Mouse (Mus musculus): ENCODE measurements at regions not wholly inside any gene's neighbourhood (a gene's known extent, or its start where the extent isn't known, plus 50 kb on each side); places are given as distances from the start of the nearest gene placed in this dataset.

DNA sequence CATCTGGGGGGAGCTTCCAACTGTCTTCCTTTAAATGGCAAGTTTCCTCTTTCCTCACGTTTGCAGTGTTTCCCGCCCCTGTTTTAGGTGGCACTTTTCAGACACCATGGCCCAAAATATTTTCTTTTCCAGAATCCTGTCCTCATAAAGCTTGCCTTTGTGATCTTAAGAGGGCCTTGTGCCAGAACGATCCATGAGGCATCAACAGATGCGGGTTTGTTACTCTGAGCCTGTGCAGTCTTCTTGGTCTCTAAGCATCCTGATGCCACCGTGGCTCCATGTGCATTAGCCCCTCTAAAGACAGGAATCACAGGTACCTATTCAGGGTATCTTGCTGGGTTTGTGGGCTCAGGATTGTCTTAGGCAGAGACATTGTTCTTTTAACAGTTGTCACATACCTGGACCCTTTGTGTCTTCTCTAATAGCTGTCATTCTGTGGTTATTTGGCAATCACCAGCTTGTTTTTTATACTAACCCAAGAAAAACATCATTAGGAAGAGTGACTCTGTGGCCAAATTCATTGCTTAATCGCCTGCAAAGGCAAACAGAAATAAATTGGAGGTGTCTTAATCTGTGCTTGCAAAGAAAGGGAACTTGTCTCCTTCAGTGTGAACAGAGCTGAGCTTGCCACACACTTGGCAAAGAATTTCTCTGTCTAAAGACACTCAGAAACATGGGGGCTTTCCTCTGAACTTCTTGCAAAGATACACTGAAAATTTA lies 179.3 kb downstream of the Nuak1 start:
- no peaks in the 10 kb centered on the region for H3K36me3 ChIP-seq (ENCODE audit: control insufficient read depth, insufficient read depth, low read length)
- ATAC-seq (ENCODE audit: low FRiP score, low TSS enrichment) (no peak), DNase-seq (ENCODE audit: low spot score) (no peak)
- TF ChIP-seq EP300 (optimal IDR thresholded peaks at IDR 0.05) (no peak), CTCF (IDR thresholded peaks at IDR 0.05; ENCODE audit: low read depth) (no peak)
- H3K4me1 ChIP-seq (replicated peaks; ENCODE audit: control insufficient read depth, insufficient read depth) = no peaks in the 10 kb centered on the region
- H3K27me3 ChIP-seq (ENCODE audit: control insufficient read depth, insufficient read depth, low read length) = no peaks in the 10 kb centered on the region
- no peak overlapping the region for H3K9ac ChIP-seq (ENCODE audit: low read length)
- no peak overlapping the region for H3K4me3 ChIP-seq (ENCODE audit: low read depth, low read length)
- no peaks in the 10 kb centered on the region for H3K9me3 ChIP-seq (ENCODE audit: control insufficient read depth, low read length)
- H3K27ac ChIP-seq (replicated peaks) = no peak overlapping the region
- WGBS = 72% methylated on average over 6 of the region's 6 CpGs
- H3K4me2 ChIP-seq (replicated peaks; ENCODE audit: low read depth) = no peak overlapping the region

DNA sequence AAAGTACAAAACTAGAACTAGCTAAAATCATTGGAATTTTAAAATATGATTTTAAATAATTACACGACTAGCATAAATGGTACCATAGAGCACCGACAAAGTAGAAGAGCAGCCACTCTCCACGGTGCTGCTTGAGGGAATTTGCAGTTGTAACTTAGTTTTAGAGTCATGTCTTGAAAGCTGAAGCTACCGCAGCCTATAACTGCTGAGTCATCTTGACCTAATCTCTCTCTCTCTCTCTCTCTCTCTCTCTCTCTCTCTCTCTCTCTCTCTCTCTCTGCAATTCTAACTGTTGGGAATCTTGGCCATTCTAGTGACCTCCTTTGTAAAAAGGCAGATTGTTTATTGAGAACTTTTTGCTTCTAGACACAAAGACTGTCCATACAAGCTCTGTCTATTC lies 177.5 kb downstream of the Nuak1 start:
- no peaks in the 10 kb centered on the region for H3K9me3 ChIP-seq (ENCODE audit: control insufficient read depth, low read length)
- no peaks in the 10 kb centered on the region for H3K36me3 ChIP-seq (ENCODE audit: control insufficient read depth, insufficient read depth, low read length)
- no peak for ATAC-seq (ENCODE audit: low FRiP score, low TSS enrichment)
- TF ChIP-seq CTCF (IDR thresholded peaks at IDR 0.05; ENCODE audit: low read depth) = no peak
- TF ChIP-seq EP300 (optimal IDR thresholded peaks at IDR 0.05) = no peak
- no peak overlapping the region for H3K4me2 ChIP-seq (replicated peaks; ENCODE audit: low read depth)
- 86% methylated on average over 4 of the region's 4 CpGs for WGBS
- H3K27ac ChIP-seq (replicated peaks) = no peak overlapping the region
- DNase-seq (ENCODE audit: low spot score) = no peak
- H3K9ac ChIP-seq (ENCODE audit: low read length) = no peak overlapping the region
- H3K27me3 ChIP-seq (ENCODE audit: control insufficient read depth, insufficient read depth, low read length) = no peaks in the 10 kb centered on the region
- H3K4me3 ChIP-seq (ENCODE audit: low read depth, low read length) = no peak overlapping the region
- no peaks in the 10 kb centered on the region for H3K4me1 ChIP-seq (replicated peaks; ENCODE audit: control insufficient read depth, insufficient read depth)

- no peaks in the 10 kb centered on the region for H3K4me1 ChIP-seq (replicated peaks; ENCODE audit: control insufficient read depth, insufficient read depth)
- ATAC-seq (ENCODE audit: low FRiP score, low TSS enrichment) (no peak), DNase-seq (ENCODE audit: low spot score) (no peak)
- H3K27me3 ChIP-seq (ENCODE audit: control insufficient read depth, insufficient read depth, low read length) = no peaks in the 10 kb centered on the region
- 53% methylated on average over 6 of the region's 6 CpGs for WGBS
- no peak overlapping the region for H3K9ac ChIP-seq (ENCODE audit: low read length)
- H3K4me2 ChIP-seq (replicated peaks; ENCODE audit: low read depth) = no peak overlapping the region
- no peaks in the 10 kb centered on the region for H3K36me3 ChIP-seq (ENCODE audit: control insufficient read depth, insufficient read depth, low read length)
- no peak overlapping the region for H3K4me3 ChIP-seq (ENCODE audit: low read depth, low read length)
- H3K9me3 ChIP-seq (ENCODE audit: control insufficient read depth, low read length) = no peaks in the 10 kb centered on the region
- no peak for TF ChIP-seq CTCF (IDR thresholded peaks at IDR 0.05; ENCODE audit: low read depth)
- TF ChIP-seq EP300 (optimal IDR thresholded peaks at IDR 0.05) = no peak
- H3K27ac ChIP-seq (replicated peaks) = no peak overlapping the region
These were observed 154.4 kb downstream of the Nuak1 start for GRCm38 (mm10) chr10:84285832-84286506.

GRCm38 (mm10) chr10:84294422-84294821 lies 146.0 kb downstream of the Nuak1 start:
- DNase-seq (ENCODE audit: low spot score) = no peak
- Histone ChIP-seq H3K9me3 (ENCODE audit: control insufficient read depth, low read length) (no peaks in the 10 kb centered on the region), H3K4me1 (replicated peaks; ENCODE audit: control insufficient read depth, insufficient read depth) (no peaks in the 10 kb centered on the region), H3K27me3 (ENCODE audit: control insufficient read depth, insufficient read depth, low read length) (no peaks in the 10 kb centered on the region), H3K4me3 (ENCODE audit: low read depth, low read length) (no peak overlapping the region), H3K36me3 (ENCODE audit: control insufficient read depth, insufficient read depth, low read length) (no peaks in the 10 kb centered on the region), H3K27ac (replicated peaks) (no peak overlapping the region), H3K9ac (ENCODE audit: low read length) (no peak overlapping the region), H3K4me2 (replicated peaks; ENCODE audit: low read depth) (no peak overlapping the region)
- no peak for ATAC-seq (ENCODE audit: low FRiP score, low TSS enrichment)
- 69% methylated on average over 4 of the region's 4 CpGs for WGBS
- TF ChIP-seq EP300 (optimal IDR thresholded peaks at IDR 0.05) (no peak), CTCF (IDR thresholded peaks at IDR 0.05; ENCODE audit: low read depth) (no peak)

DNA sequence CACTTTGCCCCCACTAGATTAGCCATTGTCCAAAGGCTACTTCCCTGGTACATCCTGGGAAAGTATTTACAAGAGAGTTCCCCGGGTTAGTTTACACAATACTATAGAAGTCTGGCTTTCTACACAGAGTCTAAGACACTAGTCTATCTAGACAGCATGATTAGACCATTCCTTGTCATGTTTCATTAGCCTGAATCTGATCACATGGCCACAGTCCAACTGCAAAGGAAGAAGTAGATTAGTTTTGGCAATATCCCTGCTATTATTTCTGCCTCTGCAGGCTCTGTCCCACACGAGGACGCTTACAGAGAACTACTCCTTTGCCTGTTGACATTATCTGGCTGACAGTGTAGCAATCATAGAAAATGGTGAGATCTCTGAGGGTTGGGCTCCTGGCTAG lies 144.2 kb downstream of the Nuak1 start:
- Histone ChIP-seq H3K36me3 (ENCODE audit: control insufficient read depth, insufficient read depth, low read length) (no peaks in the 10 kb centered on the region), H3K4me1 (replicated peaks; ENCODE audit: control insufficient read depth, insufficient read depth) (no peaks in the 10 kb centered on the region), H3K4me3 (ENCODE audit: low read depth, low read length) (no peak overlapping the region), H3K4me2 (replicated peaks; ENCODE audit: low read depth) (no peak overlapping the region), H3K9me3 (ENCODE audit: control insufficient read depth, low read length) (no peaks in the 10 kb centered on the region), H3K9ac (ENCODE audit: low read length) (no peak overlapping the region), H3K27ac (replicated peaks) (no peak overlapping the region), H3K27me3 (ENCODE audit: control insufficient read depth, insufficient read depth, low read length) (no peaks in the 10 kb centered on the region)
- ATAC-seq (ENCODE audit: low FRiP score, low TSS enrichment) = no peak
- WGBS = 63% methylated on average over 3 of the region's 3 CpGs
- no peak for DNase-seq (ENCODE audit: low spot score)
- no peak for TF ChIP-seq CTCF (IDR thresholded peaks at IDR 0.05; ENCODE audit: low read depth)
- no peak for TF ChIP-seq EP300 (optimal IDR thresholded peaks at IDR 0.05)

DNA sequence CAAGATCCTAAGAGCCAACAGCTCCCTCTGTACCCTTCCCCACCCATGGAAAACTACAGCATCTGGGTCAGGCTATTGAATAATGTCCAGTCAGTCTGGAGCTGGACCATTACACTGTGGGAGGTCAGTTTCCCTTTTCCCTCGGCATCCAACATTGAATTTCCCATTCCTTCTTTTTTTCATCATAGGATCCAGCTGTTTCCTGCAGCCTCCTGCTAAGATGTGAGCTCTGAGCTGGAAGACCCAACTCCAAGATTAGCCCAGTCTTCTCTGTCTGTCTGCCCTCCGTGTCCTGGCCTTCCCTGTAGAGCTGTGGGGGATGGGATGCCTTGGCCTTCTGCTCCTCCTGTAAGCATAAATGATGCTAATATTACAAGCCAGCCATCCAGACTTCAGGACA lies 138.8 kb downstream of the Nuak1 start:
- no peaks in the 10 kb centered on the region for H3K27me3 ChIP-seq (ENCODE audit: control insufficient read depth, insufficient read depth, low read length)
- WGBS = 49% methylated on average over 2 of the region's 2 CpGs
- no peak overlapping the region for H3K27ac ChIP-seq (replicated peaks)
- DNase-seq (ENCODE audit: low spot score) = no peak
- no peaks in the 10 kb centered on the region for H3K4me1 ChIP-seq (replicated peaks; ENCODE audit: control insufficient read depth, insufficient read depth)
- H3K4me3 ChIP-seq (ENCODE audit: low read depth, low read length) = no peak overlapping the region
- ATAC-seq (ENCODE audit: low FRiP score, low TSS enrichment) = no peak
- no peak overlapping the region for H3K4me2 ChIP-seq (replicated peaks; ENCODE audit: low read depth)
- H3K9ac ChIP-seq (ENCODE audit: low read length) = no peak overlapping the region
- TF ChIP-seq CTCF (IDR thresholded peaks at IDR 0.05; ENCODE audit: low read depth) = no peak
- no peak for TF ChIP-seq EP300 (optimal IDR thresholded peaks at IDR 0.05)
- no peaks in the 10 kb centered on the region for H3K36me3 ChIP-seq (ENCODE audit: control insufficient read depth, insufficient read depth, low read length)
- H3K9me3 ChIP-seq (ENCODE audit: control insufficient read depth, low read length) = no peaks in the 10 kb centered on the region
